Mouse (Mus musculus): Measurements from ENCODE around the gene Dnah2. TPM values are rescaled to one million over a fixed set of nuclear protein-coding genes. Genes with fewer than 3 reads are reported as not detected.
A peak's percentile ranks its signal among the peaks of the same experiment; 100 is the strongest.

The Dnah2 gene
- total and polyA plus RNA-seq, 3 experiments, result 0.04 to 0.07 TPM; not detected in 1

DNA sequence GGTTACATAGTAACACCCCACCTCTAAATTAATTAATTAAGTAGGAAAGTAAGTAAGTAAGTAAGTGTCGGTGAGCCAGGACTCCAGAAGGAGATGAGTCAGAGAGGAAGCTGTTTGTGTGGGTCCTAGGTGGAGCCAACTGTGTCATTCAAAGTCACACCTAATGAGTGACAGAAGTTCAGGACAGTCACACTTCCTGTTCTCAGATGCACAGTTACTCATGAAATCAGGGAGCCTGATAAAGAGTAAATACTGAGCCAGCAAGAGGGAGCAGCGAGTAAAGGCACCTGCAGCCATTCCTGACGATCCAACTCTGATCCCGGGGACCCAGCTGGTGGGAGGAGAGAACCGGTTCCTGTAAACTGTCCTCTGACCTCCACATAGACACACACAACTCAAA, 76.2 kb downstream of the Dnah2 start:
- DNase-seq (ENCODE audit: low read depth, low spot score), result peak; percentile 95
- 0 out of 2 replicates have a peak, but pooled peaks have one; percentile 39 for TF ChIP-seq MYC (IDR thresholded peaks at IDR 0.05; ENCODE audit: low read depth, low read length)
- TF ChIP-seq ELF1 (IDR thresholded peaks at IDR 0.05; ENCODE audit: low read depth, low read length), result peak; percentile 60; the same call in 1 of the 2 replicates
- TF ChIP-seq EP300 (IDR thresholded peaks at IDR 0.05; ENCODE audit: low read depth in 1 of 2, low read length in 2 of 2), result peak; percentile 37 to 58; a peak in 3 of 4 replicates
- peak; percentile 54 for TF ChIP-seq MXI1 (IDR thresholded peaks at IDR 0.05; ENCODE audit: low read depth, low read length)
- peak; percentile 51; the same call in 1 of the 2 replicates for TF ChIP-seq TBP (IDR thresholded peaks at IDR 0.05; ENCODE audit: low read depth, low read length)
- 0 out of 2 replicates have a peak, but pooled peaks have one; percentile 28 for TF ChIP-seq MAX (IDR thresholded peaks at IDR 0.05; ENCODE audit: low read length)
- TF ChIP-seq CHD2 (IDR thresholded peaks at IDR 0.05; ENCODE audit: low read length), result no peak
- 0 out of 6 replicates have a peak, but pooled peaks of 1 of the 3 experiments have one; percentile 11 for TF ChIP-seq CTCF (IDR thresholded peaks at IDR 0.05 in 2 of 3, conservative IDR thresholded peaks at IDR 0.05 in 1 of 3; ENCODE audit: control insufficient read depth in 1 of 3, insufficient read depth in 1 of 3, low read depth in 2 of 3, low read length in 3 of 3, poor library complexity in 1 of 3, severe bottlenecking in 1 of 3)
- no peak for TF ChIP-seq ZMIZ1 (IDR thresholded peaks at IDR 0.05; ENCODE audit: low read depth, low read length)
- 0 out of 2 replicates have a peak, but pooled peaks have one; percentile 9 for TF ChIP-seq MAFK (IDR thresholded peaks at IDR 0.05; ENCODE audit: borderline replicate concordance, low read depth, low read length)
- no peak for TF ChIP-seq JUND (IDR thresholded peaks at IDR 0.05; ENCODE audit: low read depth, low read length)
- TF ChIP-seq RCOR1 (IDR thresholded peaks at IDR 0.05; ENCODE audit: low read depth, low read length), result peak; percentile 79
- TF ChIP-seq SMC3 (IDR thresholded peaks at IDR 0.05; ENCODE audit: low read depth, low read length), result no peak
- TF ChIP-seq NELFE (IDR thresholded peaks at IDR 0.05; ENCODE audit: low read depth, low read length), result peak; percentile 31; the same call in 1 of the 2 replicates
- TF ChIP-seq USF1 (IDR thresholded peaks at IDR 0.05; ENCODE audit: low read depth, low read length), result no peak
- peak; percentile 73 for TF ChIP-seq GATA1 (IDR thresholded peaks at IDR 0.05; ENCODE audit: low read depth, low read length)
- peak; percentile 57; the same call in 1 of the 2 replicates for TF ChIP-seq SIN3A (IDR thresholded peaks at IDR 0.05; ENCODE audit: low read length)
- TF ChIP-seq ETS1 (IDR thresholded peaks at IDR 0.05; ENCODE audit: low read depth, low read length), result peak; percentile 92
- peak overlapping the region; percentile 31 for H3K9ac ChIP-seq (ENCODE audit: control insufficient read depth, low read depth, low read length, poor library complexity, severe bottlenecking)
- peaks cover 0 to 9% of the 10 kb centered on the region in 2 experiments; a peak in 2 of 4 replicates for H3K27me3 ChIP-seq (ENCODE audit: control insufficient read depth in 1 of 2, insufficient read depth in 2 of 2, low read length in 2 of 2)
- peaks cover 0 to 15% of the 10 kb centered on the region in 2 experiments; a peak in 2 of 4 replicates for H3K36me3 ChIP-seq (ENCODE audit: control insufficient read depth in 1 of 2, insufficient read depth in 2 of 2, low read length in 2 of 2)
- H3K27ac ChIP-seq (ENCODE audit: control insufficient read depth, low read depth, low read length), result peak overlapping the region; percentile 40; the same call in 1 of the 2 replicates
- peaks cover 2 to 31% of the 10 kb centered on the region in 2 experiments; a peak in 3 of 4 replicates for H3K4me1 ChIP-seq (ENCODE audit: control insufficient read depth in 1 of 2, insufficient read depth in 2 of 2, low read length in 2 of 2)
- H3K79me2 ChIP-seq (ENCODE audit: control insufficient read depth, insufficient read depth, low read length, poor library complexity), result no peaks in the 10 kb centered on the region
- H3K4me3 ChIP-seq (ENCODE audit: control insufficient read depth in 1 of 2, insufficient read depth in 1 of 2, low read depth in 2 of 2, low read length in 2 of 2), result no peak overlapping the region
- H3K9me3 ChIP-seq (replicated peaks; ENCODE audit: insufficient read depth, low read length), result no peaks in the 10 kb centered on the region

DNA sequence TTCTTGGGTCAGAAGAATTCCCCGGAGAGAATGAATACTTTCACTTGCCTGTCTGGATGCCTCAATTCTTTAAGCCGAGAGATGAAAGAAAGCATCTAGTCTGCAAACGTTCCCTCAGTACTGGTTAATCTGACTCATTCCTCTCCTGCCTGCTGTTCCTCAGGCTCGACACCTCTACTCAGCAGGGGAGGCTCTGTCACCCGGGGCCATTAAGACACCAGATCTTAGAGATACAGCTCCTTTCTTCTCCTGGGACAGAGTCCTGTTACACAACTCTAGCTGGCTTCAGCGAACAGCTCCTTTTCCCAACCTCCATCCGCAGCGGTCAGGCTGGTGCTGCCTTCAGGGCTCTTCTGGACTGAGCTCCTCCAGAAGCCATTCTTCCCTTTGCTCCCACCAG, 77.4 kb downstream of the Dnah2 start:
- TF ChIP-seq MYB (IDR thresholded peaks at IDR 0.05; ENCODE audit: low read depth, low read length) (no peak), E2F4 (IDR thresholded peaks at IDR 0.05; ENCODE audit: borderline replicate concordance, low read depth, low read length) (no peak), MAZ (IDR thresholded peaks at IDR 0.05; ENCODE audit: low read depth, low read length) (no peak), SMC3 (IDR thresholded peaks at IDR 0.05; ENCODE audit: low read depth, low read length) (no peak), POLR2AphosphoS2 (IDR thresholded peaks at IDR 0.05; ENCODE audit: low read length) (no peak), ETS1 (IDR thresholded peaks at IDR 0.05; ENCODE audit: low read depth, low read length) (no peak), TBP (IDR thresholded peaks at IDR 0.05; ENCODE audit: low read depth, low read length) (no peak), MXI1 (IDR thresholded peaks at IDR 0.05; ENCODE audit: low read depth, low read length) (no peak), POLR2AphosphoS5 (IDR thresholded peaks at IDR 0.05; ENCODE audit: borderline replicate concordance, low read depth, low read length) (no peak), UBTF (IDR thresholded peaks at IDR 0.05; ENCODE audit: borderline replicate concordance, insufficient read depth, low read depth, low read length) (no peak), POLR2A (IDR thresholded peaks at IDR 0.05; ENCODE audit: control insufficient read depth in 1 of 2, insufficient read depth in 1 of 2, low read depth in 1 of 2, low read length in 2 of 2, poor library complexity in 1 of 2) (no peak), KAT2A (conservative IDR thresholded peaks at IDR 0.05; ENCODE audit: low read depth, low read length) (no peak), USF2 (IDR thresholded peaks at IDR 0.05; ENCODE audit: borderline replicate concordance in 1 of 2, insufficient read depth in 1 of 2, low read depth in 1 of 2, low read length in 2 of 2) (no peak)
- no peak overlapping the region for H3K9ac ChIP-seq (ENCODE audit: control insufficient read depth, low read depth, low read length, poor library complexity, severe bottlenecking)
- peaks cover 0 to 15% of the 10 kb centered on the region in 2 experiments; a peak in 2 of 4 replicates for H3K36me3 ChIP-seq (ENCODE audit: control insufficient read depth in 1 of 2, insufficient read depth in 2 of 2, low read length in 2 of 2)
- H3K4me1 ChIP-seq (ENCODE audit: control insufficient read depth in 1 of 2, insufficient read depth in 2 of 2, low read length in 2 of 2), result peaks cover 2 to 31% of the 10 kb centered on the region in 2 experiments; a peak in 3 of 4 replicates
- H3K27me3 ChIP-seq (ENCODE audit: control insufficient read depth in 1 of 2, insufficient read depth in 2 of 2, low read length in 2 of 2), result peaks cover 0 to 11% of the 10 kb centered on the region in 2 experiments; a peak in 2 of 4 replicates
- no peaks in the 10 kb centered on the region for H3K79me2 ChIP-seq (ENCODE audit: control insufficient read depth, insufficient read depth, low read length, poor library complexity)
- no peaks in the 10 kb centered on the region for H3K9me3 ChIP-seq (replicated peaks; ENCODE audit: insufficient read depth, low read length)
- H3K4me3 ChIP-seq (ENCODE audit: control insufficient read depth in 1 of 2, insufficient read depth in 1 of 2, low read depth in 2 of 2, low read length in 2 of 2), result no peak overlapping the region
- H3K27ac ChIP-seq (ENCODE audit: control insufficient read depth, low read depth, low read length), result no peak overlapping the region
- peak; percentile 47 for DNase-seq (ENCODE audit: low read depth, low spot score)

All from MEL (cell line).